Mouse (Mus musculus): ENCODE data around the gene P2rx7. TPM values are rescaled to one million over a fixed set of nuclear protein-coding genes. Genes with fewer than 3 reads are reported as not detected.
A peak's percentile ranks its signal among the peaks of the same experiment; 100 is the strongest.

Gene P2rx7
- polyA plus RNA-seq, 1 experiment from 2014 or later: 0.30 TPM

- H3K36me3 ChIP-seq (replicated peaks): no peaks in the 10 kb centered on the region
- H3K27me3 ChIP-seq (replicated peaks; ENCODE audit: low read depth, poor library complexity, severe bottlenecking): no peaks in the 10 kb centered on the region
- H3K27ac ChIP-seq (replicated peaks): no peak overlapping the region
- H3K4me1 ChIP-seq: peaks cover 30% of the 10 kb centered on the region
- DNase-seq (ENCODE audit: low spot score): no peak
- H3K4me3 ChIP-seq: no peak overlapping the region
- WGBS: 88% methylated on average over 14 of the region's 14 CpGs
- H3K9me3 ChIP-seq: no peaks in the 10 kb centered on the region
These were observed 18.0 kb upstream of the P2rx7 start for GRCm38 (mm10) chr5:122625565-122626252.

GRCm38 (mm10) chr5:122627243-122627642, 16.5 kb upstream of the P2rx7 start:
- H3K4me3 ChIP-seq: no peak overlapping the region
- H3K4me1 ChIP-seq: peaks cover 15% of the 10 kb centered on the region
- no peaks in the 10 kb centered on the region for H3K36me3 ChIP-seq (replicated peaks)
- peak; percentile 87 for DNase-seq (ENCODE audit: low spot score)
- H3K9me3 ChIP-seq: no peaks in the 10 kb centered on the region
- H3K27ac ChIP-seq (replicated peaks): peak overlapping the region; percentile 12; the same call in 1 of the 2 replicates
- 39% methylated on average over 2 of the region's 2 CpGs for WGBS
- H3K27me3 ChIP-seq (replicated peaks; ENCODE audit: low read depth, poor library complexity, severe bottlenecking): no peaks in the 10 kb centered on the region

DNA sequence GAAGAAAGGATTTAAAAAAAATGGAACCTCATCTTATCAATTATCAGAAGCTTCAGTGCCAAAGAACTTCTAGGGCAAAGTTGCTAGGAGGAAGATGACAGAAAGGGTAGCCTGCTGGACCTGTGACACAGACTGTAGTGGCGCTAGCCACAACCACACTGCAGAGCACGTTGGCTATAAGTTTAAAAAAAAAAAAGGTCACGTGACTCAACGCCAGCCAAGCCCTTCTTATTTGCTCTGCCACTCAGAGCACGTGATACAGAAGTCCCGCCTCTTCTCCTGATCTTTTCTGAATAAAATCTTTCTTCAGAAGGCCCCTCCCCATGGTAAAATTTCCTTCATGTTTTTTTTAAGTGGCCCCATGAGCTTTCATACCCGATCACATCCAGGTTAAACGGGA, 8.5 kb upstream of the P2rx7 start:
- Histone ChIP-seq H3K9me3 (no peaks in the 10 kb centered on the region), H3K27me3 (replicated peaks; ENCODE audit: low read depth, poor library complexity, severe bottlenecking) (no peaks in the 10 kb centered on the region), H3K36me3 (replicated peaks) (no peaks in the 10 kb centered on the region), H3K27ac (replicated peaks) (no peak overlapping the region), H3K4me1 (0 out of 2 replicates have a peak, but pooled peaks cover 9% of the 10 kb centered on the region), H3K4me3 (no peak overlapping the region)
- DNase-seq (ENCODE audit: low spot score): no peak
- WGBS: 84% methylated on average over 8 of the region's 8 CpGs

GRCm38 (mm10) chr5:122636308-122636707, 7.4 kb upstream of the P2rx7 start:
- Histone ChIP-seq H3K27me3 (replicated peaks; ENCODE audit: low read depth, poor library complexity, severe bottlenecking) (no peaks in the 10 kb centered on the region), H3K4me3 (no peak overlapping the region), H3K36me3 (replicated peaks) (no peaks in the 10 kb centered on the region), H3K9me3 (no peaks in the 10 kb centered on the region), H3K27ac (replicated peaks) (no peak overlapping the region), H3K4me1 (0 out of 2 replicates have a peak, but pooled peaks cover 9% of the 10 kb centered on the region)
- 87% methylated on average over 9 of the region's 9 CpGs for WGBS
- no peak for DNase-seq (ENCODE audit: low spot score)

GRCm38 (mm10) chr5:122636958-122637357, 6.8 kb upstream of the P2rx7 start:
- 39% methylated on average over 16 of the region's 16 CpGs for WGBS
- peak overlapping the region; percentile 38 for H3K4me3 ChIP-seq

DNA sequence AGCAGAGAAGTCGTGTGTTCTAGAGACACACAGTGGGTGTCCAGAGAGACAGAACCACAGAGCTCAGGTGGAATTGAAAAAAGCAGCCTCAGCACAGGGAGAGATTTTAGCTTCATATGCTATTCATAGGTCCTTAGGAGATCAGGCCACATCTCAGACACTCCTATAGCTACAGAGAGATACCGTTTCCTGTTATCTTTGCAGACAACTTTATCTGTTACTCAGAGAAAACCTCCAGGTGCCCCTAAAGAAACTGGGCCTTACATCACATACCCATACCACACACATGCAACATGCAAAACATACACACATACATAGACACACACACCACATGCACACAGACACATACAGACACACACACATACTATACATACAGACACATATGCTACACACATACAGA, 5.4 kb upstream of the P2rx7 start:
- H3K27me3 ChIP-seq (replicated peaks; ENCODE audit: low read depth, poor library complexity, severe bottlenecking): no peaks in the 10 kb centered on the region
- H3K27ac ChIP-seq (replicated peaks): no peak overlapping the region
- DNase-seq (ENCODE audit: low spot score): no peak
- H3K36me3 ChIP-seq (replicated peaks): no peaks in the 10 kb centered on the region
- no peaks in the 10 kb centered on the region for H3K9me3 ChIP-seq
- H3K4me3 ChIP-seq: no peak overlapping the region
- H3K4me1 ChIP-seq: 0 out of 2 replicates have a peak, but pooled peaks cover 9% of the 10 kb centered on the region
- 89% methylated on average over 2 of the region's 2 CpGs for WGBS

More at GRCm38 (mm10) chr5:122636958-122637357, 6.8 kb upstream of the P2rx7 start:
- DNase-seq (ENCODE audit: low spot score): no peak
- no peaks in the 10 kb centered on the region for H3K27me3 ChIP-seq (replicated peaks; ENCODE audit: low read depth, poor library complexity, severe bottlenecking)
- H3K27ac ChIP-seq (replicated peaks): no peak overlapping the region
- H3K36me3 ChIP-seq (replicated peaks): no peaks in the 10 kb centered on the region
- H3K9me3 ChIP-seq: no peaks in the 10 kb centered on the region
- H3K4me1 ChIP-seq: 0 out of 2 replicates have a peak, but pooled peaks cover 9% of the 10 kb centered on the region

- H3K36me3 ChIP-seq (replicated peaks): no peaks in the 10 kb centered on the region
- H3K4me1 ChIP-seq: peaks cover 14% of the 10 kb centered on the region
- WGBS: 97% methylated on average over 4 of the region's 4 CpGs
- H3K27ac ChIP-seq (replicated peaks): no peak overlapping the region
- H3K9me3 ChIP-seq: no peaks in the 10 kb centered on the region
- no peaks in the 10 kb centered on the region for H3K27me3 ChIP-seq (replicated peaks; ENCODE audit: low read depth, poor library complexity, severe bottlenecking)
- no peak overlapping the region for H3K4me3 ChIP-seq
- no peak for DNase-seq (ENCODE audit: low spot score)
These were observed 4.2 kb upstream of the P2rx7 start for GRCm38 (mm10) chr5:122639517-122639916.

GRCm38 (mm10) chr5:122639986-122640385, 3.7 kb upstream of the P2rx7 start:
- H3K4me1 ChIP-seq: peaks cover 14% of the 10 kb centered on the region
- 89% methylated on average over 5 of the region's 5 CpGs for WGBS

GRCm38 (mm10) chr5:122644111-122644607, 448 bp downstream of the P2rx7 start:
- 83% methylated on average over 15 of the region's 15 CpGs for WGBS
- Histone ChIP-seq H3K9me3 (no peaks in the 10 kb centered on the region), H3K4me3 (no peak overlapping the region), H3K27me3 (replicated peaks; ENCODE audit: low read depth, poor library complexity, severe bottlenecking) (no peaks in the 10 kb centered on the region), H3K27ac (replicated peaks) (no peak overlapping the region), H3K4me1 (peaks cover 6% of the 10 kb centered on the region), H3K36me3 (replicated peaks) (no peaks in the 10 kb centered on the region; the same call in 1 of the 2 replicates)
- DNase-seq (ENCODE audit: low spot score): no peak

More at GRCm38 (mm10) chr5:122639986-122640385, 3.7 kb upstream of the P2rx7 start:
- H3K36me3 ChIP-seq (replicated peaks): no peaks in the 10 kb centered on the region
- H3K27me3 ChIP-seq (replicated peaks; ENCODE audit: low read depth, poor library complexity, severe bottlenecking): no peaks in the 10 kb centered on the region
- H3K27ac ChIP-seq (replicated peaks): no peak overlapping the region
- no peak for DNase-seq (ENCODE audit: low spot score)
- no peak overlapping the region for H3K4me3 ChIP-seq
- H3K9me3 ChIP-seq: no peaks in the 10 kb centered on the region

GRCm38 (mm10) chr5:122645290-122645689, 1.6 kb downstream of the P2rx7 start:
- 0 out of 2 replicates have a peak, but pooled peaks cover 3% of the 10 kb centered on the region for H3K27me3 ChIP-seq (replicated peaks; ENCODE audit: low read depth, poor library complexity, severe bottlenecking)
- no peak overlapping the region for H3K4me3 ChIP-seq
- H3K27ac ChIP-seq (replicated peaks): no peak overlapping the region
- H3K4me1 ChIP-seq: peaks cover 6% of the 10 kb centered on the region
- no peaks in the 10 kb centered on the region for H3K9me3 ChIP-seq
- H3K36me3 ChIP-seq (replicated peaks): no peaks in the 10 kb centered on the region; the same call in 1 of the 2 replicates
- DNase-seq (ENCODE audit: low spot score): no peak
- WGBS: 90% methylated on average over 6 of the region's 6 CpGs

DNA sequence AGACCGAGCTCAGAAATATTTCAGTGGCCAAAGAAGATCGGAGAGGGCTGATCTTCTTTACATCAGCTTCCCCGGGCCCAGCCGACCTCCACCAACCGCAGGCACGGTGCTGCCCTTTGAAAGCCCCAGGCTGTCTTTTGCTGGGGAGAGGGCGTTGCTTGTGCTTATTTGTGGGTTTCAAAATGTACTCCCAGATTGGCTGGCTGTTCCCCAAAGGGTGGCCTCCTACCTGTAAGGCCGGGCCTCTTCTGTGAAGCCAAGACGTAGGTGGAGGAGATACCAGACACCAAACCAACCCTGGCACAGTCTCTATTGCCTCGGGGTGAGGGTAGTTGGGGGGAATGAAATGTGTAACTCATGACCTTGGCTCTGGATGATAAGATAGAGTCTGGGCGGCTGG, 2.3 kb downstream of the P2rx7 start:
- WGBS: 85% methylated on average over 11 of the region's 11 CpGs

DNA sequence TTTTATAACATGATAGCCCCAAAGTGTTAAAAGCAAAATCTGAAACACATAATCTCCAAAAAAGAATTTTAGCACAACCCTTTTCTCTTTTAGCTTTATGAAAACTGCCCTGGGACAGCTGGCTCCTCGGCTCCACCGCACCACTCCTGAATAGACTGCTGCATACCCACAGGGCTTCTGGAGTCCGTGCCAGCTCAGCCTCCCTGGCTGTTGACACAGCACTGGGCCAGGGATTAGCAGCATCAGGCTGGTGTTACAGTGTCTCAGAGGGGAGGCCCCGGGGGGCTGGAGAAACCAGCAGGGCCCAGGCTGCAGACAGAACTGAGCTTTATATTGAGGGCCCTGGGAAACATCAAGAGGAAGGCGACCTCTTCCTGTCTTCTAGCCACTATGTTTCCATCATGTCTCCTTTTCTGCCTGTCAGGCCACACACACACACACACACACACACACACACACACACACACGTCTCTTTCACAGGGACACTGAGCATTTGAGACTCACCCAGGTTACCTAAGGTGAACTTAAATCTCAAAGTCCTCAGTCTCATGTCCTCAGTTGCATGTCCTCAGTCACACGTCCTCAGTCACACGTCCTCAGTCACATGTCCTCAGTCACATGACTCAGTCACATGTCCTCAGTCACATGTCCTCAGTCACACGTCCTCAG, 3.7 kb downstream of the P2rx7 start:
- Histone ChIP-seq H3K4me3 (no peak overlapping the region), H3K4me1 (peaks cover 9% of the 10 kb centered on the region), H3K27me3 (replicated peaks; ENCODE audit: low read depth, poor library complexity, severe bottlenecking) (0 out of 2 replicates have a peak, but pooled peaks cover 3% of the 10 kb centered on the region), H3K27ac (replicated peaks) (no peak overlapping the region), H3K9me3 (no peaks in the 10 kb centered on the region), H3K36me3 (replicated peaks) (no peaks in the 10 kb centered on the region; the same call in 1 of the 2 replicates)
- no peak for DNase-seq (ENCODE audit: low spot score)
- WGBS: 72% methylated on average over 9 of the region's 9 CpGs

More for the DNA sequence above, 2.3 kb downstream of the P2rx7 start:
- Histone ChIP-seq H3K36me3 (replicated peaks) (no peaks in the 10 kb centered on the region; the same call in 1 of the 2 replicates), H3K4me1 (peaks cover 6% of the 10 kb centered on the region), H3K9me3 (no peaks in the 10 kb centered on the region), H3K27me3 (replicated peaks; ENCODE audit: low read depth, poor library complexity, severe bottlenecking) (0 out of 2 replicates have a peak, but pooled peaks cover 3% of the 10 kb centered on the region), H3K27ac (replicated peaks) (no peak overlapping the region), H3K4me3 (no peak overlapping the region)
- no peak for DNase-seq (ENCODE audit: low spot score)
